Mouse (Mus musculus) large intestine, adult 2 months (tissue): ENCODE data around the gene Jaml. TPM values are rescaled to one million over a fixed set of nuclear protein-coding genes. Genes with fewer than 3 reads are reported as not detected.
"Not testable (repeated sequence)": the region's sequence is repeated elsewhere in the genome, so short reads cannot be mapped to it uniquely, and the experiment has no call there.

Experiments
- DNase-seq: peaks from one replicate; pipeline ENCODE4 v3.0.0-alpha.2; 2012; ENCODE audit warnings: low read depth, low spot score
- WGBS: fragments of 180-500 bp; shearing (Covaris S2); methylation state at CpG from one replicate; pipeline ENCODE4 v1.1.7; 2018; 5-methylcytosine and 5-hydroxymethylcytosine counted together
- polyA plus RNA-seq: library from polyadenylated mRNA; depleted of rRNA; stranded (reverse); fragments of >200 nt; gene quantifications from 2 replicates; pipeline ENCODE4 v1.2.3, GENCODE M21; 2012; rRNA removed

The Jaml gene
- 4.4 and 10.2 TPM in 2 replicates for polyA plus RNA-seq

- WGBS, result 82% methylated on average over 5 of the region's 5 CpGs
- DNase-seq, result no peak
Observed at GRCm38 (mm10) chr9:45079011-45079410, at the start of gene Jaml. Jaml (plus strand) TSS chr9:45079183.

DNA sequence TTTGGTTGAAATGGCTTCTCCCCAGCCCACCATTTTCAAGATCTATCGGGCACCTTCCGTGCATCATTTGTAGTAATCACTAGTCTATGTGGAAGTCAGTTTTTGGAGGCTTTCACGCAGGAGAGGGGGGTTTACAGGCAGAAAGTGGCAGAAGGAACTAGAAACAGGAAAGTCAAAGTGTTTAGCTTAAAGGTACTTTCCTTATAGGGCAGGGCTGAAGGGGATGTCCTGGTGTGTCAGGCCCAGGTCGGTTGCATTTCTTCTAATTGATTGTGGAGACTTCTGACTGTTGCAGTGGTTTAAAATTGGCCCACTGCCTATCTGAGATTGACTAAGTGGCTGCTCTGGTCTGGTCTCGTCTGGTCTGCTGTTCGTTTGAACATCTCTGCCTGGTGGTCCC lies 48.6 kb upstream of the Jaml start:
- no peak for DNase-seq
- WGBS, result 49% methylated on average over 6 of the region's 6 CpGs

DNA sequence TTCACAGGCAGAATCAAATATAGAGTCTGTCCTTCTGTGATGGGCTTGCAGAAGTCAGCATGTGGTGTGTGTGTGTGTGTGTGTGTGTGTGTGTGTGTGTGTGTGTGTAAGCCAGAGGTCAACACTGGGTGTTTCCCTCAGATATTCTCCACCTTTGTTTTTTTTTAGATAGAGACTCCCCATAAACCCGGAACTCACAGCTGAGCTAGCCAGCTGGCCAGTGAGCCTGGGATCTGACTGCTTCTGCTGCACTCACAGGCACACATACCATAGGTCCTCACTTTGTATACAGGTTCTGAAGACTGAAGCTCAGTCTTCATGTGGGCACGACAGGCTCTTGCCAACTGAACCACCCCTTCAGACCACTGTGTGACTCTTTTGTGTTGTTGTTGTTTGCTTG lies 46.7 kb upstream of the Jaml start:
- WGBS, result 25% methylated on average over 2 of the region's 2 CpGs
- no peak for DNase-seq

DNA sequence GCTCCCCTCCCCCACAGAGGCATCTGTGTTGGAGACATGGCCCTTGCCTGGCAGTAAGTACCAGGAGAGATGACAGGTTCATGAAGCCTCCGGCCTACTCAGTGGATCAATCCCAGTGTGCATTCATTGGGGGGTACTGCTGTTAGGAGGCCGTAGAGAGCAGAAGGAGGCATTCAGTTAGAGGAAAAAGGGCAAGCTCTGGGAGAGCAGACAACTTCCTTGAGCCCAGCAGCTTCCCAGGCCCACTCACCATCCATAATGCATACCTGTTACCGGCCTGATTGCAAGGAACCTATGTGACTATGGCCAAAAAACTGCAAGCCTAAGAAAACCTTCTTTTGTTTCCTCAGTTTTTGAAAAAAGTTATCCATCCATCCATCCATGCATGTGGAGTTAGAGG lies 44.5 kb upstream of the Jaml start:
- WGBS, result 87% methylated on average over 3 of the region's 3 CpGs
- no peak for DNase-seq

DNA sequence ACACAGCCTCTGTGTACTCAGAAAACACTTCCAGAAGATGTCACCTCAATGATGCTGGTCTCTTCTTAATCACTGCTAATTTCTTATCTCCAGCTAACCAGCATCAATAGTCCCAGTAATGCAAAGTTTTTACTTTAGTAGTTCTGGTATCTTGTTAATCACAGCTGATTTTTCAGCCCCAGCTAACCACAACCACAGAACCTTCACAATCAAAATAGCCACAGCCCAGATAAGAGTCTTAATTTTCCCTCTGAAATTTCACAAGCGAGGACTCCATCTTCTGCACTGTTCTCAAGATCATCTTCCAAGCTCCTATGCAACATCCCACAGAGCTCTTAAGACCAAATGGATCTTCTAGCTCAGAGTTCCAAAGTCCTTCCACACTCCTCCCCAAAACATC lies 41.2 kb upstream of the Jaml start:
- not testable (repeated sequence) for DNase-seq
- WGBS, result 74% methylated on average over 1 of the region's 1 CpGs

DNA sequence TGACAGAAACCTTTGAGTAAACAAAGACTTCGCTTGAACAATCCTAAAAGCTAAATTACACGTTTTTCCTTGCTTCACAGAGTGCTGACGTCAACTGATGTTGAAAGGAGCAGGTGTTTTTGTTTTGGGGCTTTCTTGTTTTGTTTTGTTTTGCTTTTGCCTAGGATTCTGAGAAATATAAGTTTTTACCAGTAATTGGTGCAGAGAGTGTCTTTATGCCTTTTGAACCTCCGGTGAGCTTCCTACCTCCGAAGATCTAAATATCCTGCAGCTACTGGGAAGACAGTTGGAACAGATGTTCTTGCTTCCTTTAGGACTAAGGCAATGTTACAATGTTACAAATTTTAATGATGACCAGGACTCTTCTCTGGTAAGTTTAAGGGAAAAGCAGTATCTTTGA lies 39.5 kb upstream of the Jaml start, which contains the start of gene Mpzl2:
Mpzl2 (plus strand) TSS at position 301 of the 400 bp plus-strand sequence.
- no peak for DNase-seq
- 22% methylated on average over 5 of the region's 5 CpGs for WGBS

DNA sequence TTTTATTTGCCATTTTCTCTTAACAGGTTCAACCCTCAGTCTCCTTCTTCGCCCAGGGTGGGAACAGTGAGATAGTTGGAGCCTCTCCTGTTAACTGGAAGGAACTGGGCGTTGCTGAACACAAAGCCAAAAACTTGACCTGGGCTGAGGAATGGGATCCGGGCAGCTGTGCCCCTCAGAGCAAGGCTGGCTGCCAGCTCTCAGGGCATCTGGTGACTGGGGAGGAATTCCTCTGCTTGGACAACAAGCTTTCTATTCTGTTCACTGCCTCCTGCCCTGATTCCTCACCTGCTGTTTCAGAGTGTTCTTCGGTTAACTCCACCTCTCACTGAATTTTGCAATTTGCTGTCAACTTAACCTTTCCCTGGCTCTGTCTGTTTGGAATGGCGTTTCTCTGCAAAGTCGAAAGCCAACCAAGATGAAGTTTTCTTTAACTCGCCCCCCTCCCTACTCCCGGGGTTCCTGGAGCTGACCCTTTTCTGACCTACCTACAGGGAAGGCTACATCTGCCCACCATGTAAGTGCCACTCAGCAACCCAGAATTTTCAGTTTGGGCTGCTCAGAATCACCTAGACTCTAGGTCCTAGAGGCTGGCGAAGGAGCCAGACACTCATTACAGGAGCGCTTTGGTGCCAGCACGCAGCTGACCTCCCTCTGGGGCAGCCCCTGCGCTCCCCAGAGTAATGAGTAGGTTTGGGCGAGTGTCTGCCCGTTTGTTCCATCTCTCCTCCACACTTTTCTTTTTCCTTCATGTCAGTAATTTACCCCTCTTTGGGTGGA lies 38.7 kb upstream of the Jaml start:
- WGBS, result 6% methylated on average over 14 of the region's 14 CpGs
- DNase-seq, result no peak

DNA sequence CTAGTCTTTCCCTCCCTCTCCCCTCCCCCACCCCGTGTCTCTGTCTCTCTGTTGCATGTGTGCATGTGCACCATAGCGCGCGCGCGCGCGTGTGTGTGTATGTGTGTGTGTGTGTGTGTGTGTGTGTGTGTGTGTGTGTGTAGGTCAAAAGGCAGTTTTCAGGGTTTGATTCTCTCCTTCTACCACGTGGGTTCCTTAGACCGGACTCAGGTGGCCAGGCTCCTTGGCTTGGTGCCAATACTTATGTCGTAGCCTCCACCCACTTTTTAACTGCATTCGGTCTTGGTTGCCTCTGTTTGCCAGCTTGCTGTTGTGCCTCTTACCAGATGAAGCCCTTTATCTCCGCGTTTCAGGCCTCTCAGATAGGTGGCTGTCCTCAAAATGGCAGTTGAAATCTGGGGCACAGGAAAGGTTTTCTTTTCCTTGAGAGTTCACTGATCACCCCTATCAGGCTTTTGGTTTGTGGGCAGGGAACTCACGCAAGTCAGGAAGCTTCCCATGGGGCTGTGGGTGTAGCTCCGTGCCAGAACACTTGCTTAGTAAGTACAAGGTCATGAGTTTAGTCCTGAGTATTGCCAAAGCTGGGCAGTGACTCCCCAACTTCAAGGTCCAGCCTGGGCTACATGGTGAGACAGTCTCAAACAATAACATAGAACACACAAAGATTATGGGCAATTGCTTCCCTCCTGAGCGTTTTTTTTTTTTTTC lies 37.7 kb upstream of the Jaml start:
- 18% methylated on average over 17 of the region's 17 CpGs for WGBS
- no peak for DNase-seq

DNA sequence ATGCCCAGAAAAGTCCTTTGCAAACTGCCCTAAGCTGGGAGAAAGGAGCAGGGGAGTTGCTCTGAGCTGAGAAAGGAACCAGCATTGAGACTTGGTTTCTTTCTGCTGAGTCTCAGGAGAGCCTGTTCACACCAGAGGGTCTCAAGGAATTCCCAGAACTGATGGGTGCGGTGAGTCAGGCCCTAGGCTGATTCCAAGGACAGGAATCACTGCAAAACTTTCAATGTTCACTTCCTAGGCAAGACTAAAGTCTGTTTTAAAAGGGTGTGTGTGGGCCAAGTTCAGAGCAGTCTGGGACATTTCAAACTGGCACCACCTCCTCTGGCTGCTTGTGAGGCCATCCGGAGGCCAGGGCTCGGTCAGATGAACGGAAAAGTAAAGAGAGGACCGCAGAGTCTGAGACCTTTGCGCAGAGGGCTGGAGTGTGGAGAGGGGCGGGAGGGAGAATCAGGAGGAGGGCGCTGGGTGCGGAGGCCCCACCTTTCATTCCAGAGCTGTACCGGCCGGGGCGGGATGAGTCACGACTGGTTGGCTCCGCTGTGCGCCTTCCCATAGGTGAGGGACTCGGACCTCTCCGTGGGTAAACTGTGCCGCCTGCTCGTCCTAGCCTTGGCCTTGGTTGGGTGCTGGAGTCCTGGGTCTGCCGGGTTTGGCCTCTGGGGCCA lies 36.8 kb upstream of the Jaml start:
- 3% methylated on average over 20 of the region's 20 CpGs for WGBS

GRCm38 (mm10) chr9:45042947-45043346 lies 36.0 kb upstream of the Jaml start:
- no peak for DNase-seq
- 3% methylated on average over 10 of the region's 10 CpGs for WGBS

More for the DNA sequence above, 36.8 kb upstream of the Jaml start:
- DNase-seq, result no peak

- 87% methylated on average over 16 of the region's 16 CpGs for WGBS
- DNase-seq, result no peak
Observed at GRCm38 (mm10) chr9:45046973-45047372, 32.0 kb upstream of the Jaml start.

DNA sequence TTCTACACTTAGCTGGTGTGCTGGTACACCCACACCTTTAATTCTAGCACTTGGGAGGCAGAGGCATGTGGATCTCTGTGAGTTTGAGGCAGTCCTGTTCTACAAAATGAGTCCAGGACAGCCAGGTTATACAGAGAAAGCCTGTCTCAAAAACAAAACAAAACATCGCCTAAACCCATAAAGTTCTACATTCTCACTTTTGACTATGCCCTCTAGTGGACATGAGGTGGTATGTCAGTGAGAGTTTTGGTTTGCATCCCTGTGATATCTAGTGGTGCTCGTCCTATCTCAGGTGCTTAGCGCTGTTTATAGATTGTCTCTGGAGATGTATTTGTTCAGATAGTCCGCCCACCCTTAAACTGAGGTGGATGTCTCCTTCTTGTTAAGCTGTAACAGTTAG lies 30.5 kb upstream of the Jaml start:
- DNase-seq, result no peak
- WGBS, result 23% methylated on average over 4 of the region's 4 CpGs

- 93% methylated on average over 1 of the region's 1 CpGs for WGBS
- DNase-seq, result no peak
Observed at GRCm38 (mm10) chr9:45049731-45050130, 29.3 kb upstream of the Jaml start.

- WGBS, result 69% methylated on average over 2 of the region's 2 CpGs
Observed at GRCm38 (mm10) chr9:45050301-45050700, 28.7 kb upstream of the Jaml start.

GRCm38 (mm10) chr9:45055082-45055713 lies 23.8 kb upstream of the Jaml start, which contains the start of gene Mpzl3:
Mpzl3 (plus strand) TSS chr9:45055186.
- WGBS, result under 1% methylated on average over 33 of the region's 33 CpGs
- DNase-seq, result no peak

More at GRCm38 (mm10) chr9:45050301-45050700, 28.7 kb upstream of the Jaml start:
- no peak for DNase-seq

- no peak for DNase-seq
- 16% methylated on average over 5 of the region's 5 CpGs for WGBS
Observed at GRCm38 (mm10) chr9:45058304-45058940, 20.6 kb upstream of the Jaml start.

DNA sequence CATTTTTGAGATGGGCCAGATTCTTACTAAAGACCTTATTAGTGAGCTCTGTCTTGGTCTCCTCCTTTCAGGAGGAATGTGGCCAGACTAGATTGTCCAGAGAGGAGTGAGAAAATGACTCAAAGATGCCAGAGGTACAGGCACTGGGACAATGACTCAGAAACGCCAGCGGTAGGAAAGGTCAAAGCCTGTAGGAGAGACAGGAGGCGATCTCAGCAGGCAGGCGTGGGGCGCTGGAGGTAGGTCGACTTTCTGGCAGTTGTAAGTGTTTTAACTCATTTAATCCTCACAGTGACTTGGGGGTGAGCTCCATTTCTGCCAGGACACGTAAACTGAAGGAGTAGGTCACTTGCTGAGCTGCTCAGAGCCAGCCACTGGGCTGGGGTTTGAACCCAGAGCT lies 18.8 kb upstream of the Jaml start:
- no peak for DNase-seq

GRCm38 (mm10) chr9:45062677-45063076 lies 16.3 kb upstream of the Jaml start:
- no peak for DNase-seq
- WGBS, result 13% methylated on average over 3 of the region's 3 CpGs

More for the DNA sequence above, 18.8 kb upstream of the Jaml start:
- WGBS, result 25% methylated on average over 7 of the region's 7 CpGs

GRCm38 (mm10) chr9:45064421-45064820 lies 14.6 kb upstream of the Jaml start:
- WGBS, result 82% methylated on average over 6 of the region's 6 CpGs
- DNase-seq, result no peak
